ENCODE assay signal across 14 mouse cellular contexts in genomic region chr1:138174705-138175492, GRCm38 (mm10). TPM values are rescaled to one million over a fixed set of nuclear protein-coding genes. Genes with fewer than 3 reads are reported as not detected.
DNase-seq lines count a peak whose midpoint lies in the region; ATAC-seq and TF ChIP-seq lines count a peak whose summit lies in the region.
"Had no signal": no experiment of that assay in that cellular context is flagged by ENCODE, and none has a peak within 500 bp of the region (broad histone marks: within the 10 kb centered on the region; RNA-seq: fewer than 3 reads in every experiment).

No protein-coding gene starts in this region.

- H3K4me3 ChIP-seq in heart, postnatal 0 days (ENCODE audit: low read depth, low read length), result peak overlapping the region; percentile 29; the same call in 1 of the 2 replicates
- no peak overlapping the region for H3K4me3 ChIP-seq in heart, embryonic 11.5 days (ENCODE audit: low read depth, low read length)
- H3K4me3 ChIP-seq in midbrain, embryonic 14.5 days (replicated peaks; ENCODE audit: low read depth, low read length), result no peak overlapping the region
- H3K4me3 ChIP-seq: embryonic facial prominence, embryonic 12.5 days; heart, embryonic 13.5 days; midbrain, embryonic 10.5 days had no signal

- WGBS in heart, postnatal 0 days, result 73% methylated on average over 9 of the region's 9 CpGs
- WGBS in heart, embryonic 11.5 days (ENCODE audit: insufficient replicate concordance), result 80% methylated on average over 9 of the region's 9 CpGs
- WGBS in midbrain, embryonic 14.5 days, result 91% methylated on average over 9 of the region's 9 CpGs

- no peak for ATAC-seq in heart, postnatal 0 days (ENCODE audit: insufficient read depth, low read depth)
- no peak for ATAC-seq in heart, embryonic 11.5 days (replicated peaks; ENCODE audit: insufficient number of reproducible peaks, low FRiP score, low TSS enrichment)
- ATAC-seq in megakaryocyte progenitor cell, adult 5-6 weeks (replicated peaks; ENCODE audit: poor library complexity), result peak; percentile 76
- ATAC-seq in midbrain, embryonic 14.5 days (ENCODE audit: low FRiP score, low TSS enrichment), result no peak
- ATAC-seq: forebrain, postnatal 0 days had no signal

- no peaks in the 10 kb centered on the region for H3K36me3 ChIP-seq in heart, postnatal 0 days (replicated peaks; ENCODE audit: control insufficient read depth, insufficient read depth, low read length)
- H3K36me3 ChIP-seq in heart, embryonic 11.5 days (ENCODE audit: control insufficient read depth, insufficient read depth, low read length), result no peaks in the 10 kb centered on the region
- H3K36me3 ChIP-seq in midbrain, embryonic 14.5 days (ENCODE audit: control insufficient read depth, insufficient read depth, low read length), result no peaks in the 10 kb centered on the region
- H3K36me3 ChIP-seq: embryonic facial prominence, embryonic 12.5 days; heart, embryonic 13.5 days; midbrain, embryonic 10.5 days had no signal

- TF ChIP-seq CTCF in heart, postnatal 0 days (IDR thresholded peaks at IDR 0.05; ENCODE audit: low read depth), result no peak

- H3K27ac ChIP-seq in heart, postnatal 0 days (ENCODE audit: low read depth), result peak overlapping the region; percentile 20; the same call in 1 of the 2 replicates
- H3K27ac ChIP-seq in heart, embryonic 11.5 days (ENCODE audit: low read depth, low read length), result no peak overlapping the region
- H3K27ac ChIP-seq in midbrain, embryonic 14.5 days (replicated peaks; ENCODE audit: low read depth, low read length), result no peak overlapping the region
- H3K27ac ChIP-seq: embryonic facial prominence, embryonic 12.5 days; heart, embryonic 13.5 days; midbrain, embryonic 10.5 days had no signal

- no peaks in the 10 kb centered on the region for H3K9me3 ChIP-seq in heart, postnatal 0 days (replicated peaks; ENCODE audit: control insufficient read depth, low read length)
- H3K9me3 ChIP-seq in heart, embryonic 11.5 days (replicated peaks; ENCODE audit: control insufficient read depth, low read length), result no peaks in the 10 kb centered on the region
- no peaks in the 10 kb centered on the region for H3K9me3 ChIP-seq in midbrain, embryonic 14.5 days (ENCODE audit: control insufficient read depth, low read length)
- H3K9me3 ChIP-seq: embryonic facial prominence, embryonic 12.5 days; heart, embryonic 13.5 days; midbrain, embryonic 10.5 days had no signal

- H3K4me2 ChIP-seq in heart, postnatal 0 days (ENCODE audit: low read depth, low read length), result no peak overlapping the region
- no peak overlapping the region for H3K4me2 ChIP-seq in heart, embryonic 11.5 days
- no peak overlapping the region for H3K4me2 ChIP-seq in midbrain, embryonic 14.5 days (ENCODE audit: low read length)
- H3K4me2 ChIP-seq: embryonic facial prominence, embryonic 12.5 days; heart, embryonic 13.5 days had no signal

- no peak overlapping the region; the same call in 1 of the 2 replicates for H3K9ac ChIP-seq in heart, postnatal 0 days (replicated peaks; ENCODE audit: low read depth, low read length)
- no peak overlapping the region for H3K9ac ChIP-seq in heart, embryonic 11.5 days (ENCODE audit: low read depth, low read length)
- H3K9ac ChIP-seq in midbrain, embryonic 14.5 days (replicated peaks; ENCODE audit: low read length), result no peak overlapping the region
- H3K9ac ChIP-seq: embryonic facial prominence, embryonic 12.5 days; forebrain, postnatal 0 days; heart, embryonic 13.5 days had no signal

- no peaks in the 10 kb centered on the region for H3K27me3 ChIP-seq in heart, postnatal 0 days (ENCODE audit: control insufficient read depth, insufficient read depth, low read length)
- no peaks in the 10 kb centered on the region for H3K27me3 ChIP-seq in heart, embryonic 11.5 days (ENCODE audit: control insufficient read depth, insufficient read depth, low read length)
- H3K27me3 ChIP-seq in midbrain, embryonic 14.5 days (ENCODE audit: control insufficient read depth, insufficient read depth, low read length), result no peaks in the 10 kb centered on the region
- H3K27me3 ChIP-seq: embryonic facial prominence, embryonic 12.5 days; heart, embryonic 13.5 days had no signal

- H3K4me1 ChIP-seq in heart, postnatal 0 days (ENCODE audit: control insufficient read depth, insufficient read depth), result no peaks in the 10 kb centered on the region
- no peaks in the 10 kb centered on the region for H3K4me1 ChIP-seq in heart, embryonic 11.5 days (ENCODE audit: control insufficient read depth, insufficient read depth, low read length)
- H3K4me1 ChIP-seq in midbrain, embryonic 14.5 days (ENCODE audit: control insufficient read depth, insufficient read depth, low read length), result no peaks in the 10 kb centered on the region
- H3K4me1 ChIP-seq: embryonic facial prominence, embryonic 12.5 days; heart, embryonic 13.5 days; midbrain, embryonic 10.5 days had no signal

- DNase-seq in heart, postnatal 0 days (ENCODE audit: low spot score), result no peak
- DNase-seq in B cell, adult 2 months, result peak; percentile 48 to 55
- peak; percentile 56 for DNase-seq in c-Kit-positive CD71-negative TER-119-negative erythroid progenitor cells, embryonic 14.5 days (ENCODE audit: low read depth)
- DNase-seq in left cerebral cortex, adult 11 months (ENCODE audit: low spot score), result no peak
- no peak for DNase-seq in midbrain, embryonic 14.5 days
- DNase-seq in right cerebral cortex, adult 18-20 months, result no peak
- DNase-seq: cerebellum, adult 8-10 months; forebrain, postnatal 0 days; right cerebral cortex, postnatal 25 days had no signal

- TF ChIP-seq EP300 in heart, postnatal 0 days (IDR thresholded peaks at IDR 0.05; ENCODE audit: low read depth), result no peak

RNA-seq across cellular contexts. Expression of gene Ptprc, which starts 0.6 kb away (rescaled TPM):
- 2.3 and 11.1 TPM in 2 replicates for total RNA-seq in heart, postnatal 0 days (2014; rRNA removed; ENCODE audit: low replicate concordance)
- polyA plus RNA-seq in heart, postnatal 0 days (2015; fragmentation: Nextera tagmentation; extraction: Ambion mirVana), result 1.2 and 1.7 TPM in 2 replicates
- polyA plus RNA-seq in heart, embryonic 11.5 days (2014; fragmentation: Nextera tagmentation; extraction: Ambion mirVana), result 1.1 and 1.2 TPM in 2 replicates
- 125 and 141 TPM in 2 replicates for total RNA-seq in megakaryocyte progenitor cell, adult 5-6 weeks (2015)
- total RNA-seq in megakaryocyte progenitor cell, adult 5-6 weeks (2017), result 142 and 173 TPM in 2 replicates
- polyA plus RNA-seq in midbrain, embryonic 14.5 days (2014; fragmentation: Nextera tagmentation; extraction: Ambion mirVana), result 0.59 and 2.4 TPM in 2 replicates

Comparison
In these comparisons a context has a peak if more than half of its experiments do, and no peak if none do; other contexts are left out.
1. DNase-seq: peak in B cell, adult 2 months (2 of 2) and c-Kit-positive CD71-negative TER-119-negative erythroid progenitor cells, embryonic 14.5 days (single experiment); none in heart, postnatal 0 days (single experiment), left cerebral cortex, adult 11 months (single experiment), midbrain, embryonic 14.5 days (single experiment) and right cerebral cortex, adult 18-20 months (single experiment).